Mouse (Mus musculus): ENCODE results near the gene Gm20931. TPM values are rescaled to one million over a fixed set of nuclear protein-coding genes. Genes with fewer than 3 reads are reported as not detected.

Gene Gm20931
- polyA plus RNA-seq (2012; rRNA removed; ENCODE audit: low replicate concordance), result not detected in 2 replicates

DNA sequence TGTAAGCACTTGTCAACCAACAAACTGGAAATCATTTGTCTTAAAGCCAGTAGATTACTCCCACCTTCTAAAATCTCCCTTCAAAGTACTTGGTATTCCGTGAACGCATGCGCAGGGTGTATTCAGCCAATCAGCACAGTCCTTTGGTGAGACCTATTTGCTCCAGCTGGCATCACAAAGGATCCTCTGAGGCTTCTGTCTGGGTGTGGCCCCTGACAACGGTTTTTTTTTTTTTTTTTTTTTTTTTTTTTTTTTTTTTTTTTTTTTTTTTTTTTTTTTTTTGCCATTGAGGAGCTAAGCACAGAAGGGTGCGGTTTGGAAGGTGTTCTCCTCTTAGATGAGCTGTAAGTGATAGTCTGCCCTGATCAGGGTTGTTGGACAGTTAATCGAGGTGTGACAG is at the start of gene Gm20931:
TSS of gene Gm20931 (plus strand) at position 301 of the 400 bp plus-strand sequence.

Measured in mammary gland, adult 2 months (tissue).